Mouse (Mus musculus) intestine, embryonic 16.5 days (tissue): ENCODE data around the gene Pak1. TPM values are rescaled to one million over a fixed set of nuclear protein-coding genes. Genes with fewer than 3 reads are reported as not detected.

Source experiments
- ATAC-seq: fragments of 200-750 bp; cut with Nextera tagmentation; 2 replicates; pipeline ENCODE4 v1.8.0; 2017; ENCODE audit warnings: moderate TSS enrichment, moderate library complexity
- H3K27ac ChIP-seq: fragments of 300-500 bp; sonication (generic); 2 replicates; pipeline ENCODE4 v1.5.1; 2014; ENCODE audit warnings: mild to moderate bottlenecking, low read length
- H3K27me3 ChIP-seq: fragments of 300-500 bp; sonication (generic); replicated peaks from 2 replicates; pipeline ENCODE4 v1.6.1; 2014; ENCODE audit warnings: low read length, control low read depth, mixed read lengths; ENCODE audit not compliant: control insufficient read depth, insufficient read depth
- H3K36me3 ChIP-seq: fragments of 300-500 bp; sonication (generic); 2 replicates; pipeline ENCODE4 v1.6.1; 2014; ENCODE audit warnings: low read length, control low read depth; ENCODE audit not compliant: control insufficient read depth, insufficient read depth
- H3K4me1 ChIP-seq: fragments of 300-500 bp; sonication (generic); 2 replicates; pipeline ENCODE4 v1.6.1; 2014; ENCODE audit warnings: low read length, control low read depth, mixed read lengths; ENCODE audit not compliant: control insufficient read depth, insufficient read depth
- H3K4me2 ChIP-seq: fragments of 300-500 bp; sonication (generic); 2 replicates; pipeline ENCODE4 v1.6.1; 2014; ENCODE audit warnings: low read depth, low read length, control low read depth
- H3K4me3 ChIP-seq: fragments of 300-500 bp; sonication (generic); 2 replicates; pipeline ENCODE4 v1.5.1; 2014; ENCODE audit warnings: mild to moderate bottlenecking, low read length
- H3K9ac ChIP-seq: fragments of 300-500 bp; sonication (generic); 2 replicates; pipeline ENCODE4 v1.6.1; 2014; ENCODE audit warnings: low read depth, low read length
- H3K9me3 ChIP-seq: fragments of 300-500 bp; sonication (generic); 2 replicates; pipeline ENCODE4 v1.6.1; 2016; ENCODE audit warnings: low read length, control low read depth; ENCODE audit not compliant: control insufficient read depth
- WGBS: fragments of 180-500 bp; shearing (Covaris S2); extraction: QIAGEN DNeasy Blood & Tissue Kit; methylation state at CpG from one replicate; pipeline ENCODE4 v1.1.7; 2014; 5-methylcytosine and 5-hydroxymethylcytosine counted together
- polyA plus RNA-seq: library from polyadenylated mRNA; unstranded; fragments of >200 nt; fragmentation: Nextera tagmentation; extraction: Ambion mirVana; gene quantifications from 2 replicates; pipeline ENCODE4 v1.2.1, GENCODE M21; 2015

Pak1 gene
- polyA plus RNA-seq, 1 experiment from 2014 or later: 35.8 TPM

- H3K9ac ChIP-seq: no peak overlapping the region
- no peak for ATAC-seq
- no peaks in the 10 kb centered on the region for H3K9me3 ChIP-seq
- no peaks in the 10 kb centered on the region for H3K27me3 ChIP-seq
- no peak overlapping the region for H3K4me3 ChIP-seq
- H3K36me3 ChIP-seq: no peaks in the 10 kb centered on the region
- no peak overlapping the region for H3K4me2 ChIP-seq
- H3K27ac ChIP-seq: no peak overlapping the region
- 40% methylated on average over 3 of the region's 3 CpGs for WGBS
- H3K4me1 ChIP-seq: no peaks in the 10 kb centered on the region
These were observed 13.0 kb upstream of the Pak1 start for GRCm38 (mm10) chr7:97775380-97775779.

- Histone ChIP-seq H3K36me3 (no peaks in the 10 kb centered on the region), H3K27ac (no peak overlapping the region), H3K4me3 (no peak overlapping the region), H3K4me1 (no peaks in the 10 kb centered on the region), H3K9ac (no peak overlapping the region), H3K4me2 (no peak overlapping the region), H3K27me3 (no peaks in the 10 kb centered on the region), H3K9me3 (no peaks in the 10 kb centered on the region)
- WGBS: 49% methylated on average over 2 of the region's 2 CpGs
- ATAC-seq: no peak
These were observed 12.4 kb upstream of the Pak1 start for GRCm38 (mm10) chr7:97775923-97776322.

- 80% methylated on average over 4 of the region's 4 CpGs for WGBS
- no peaks in the 10 kb centered on the region for H3K27me3 ChIP-seq
- no peaks in the 10 kb centered on the region for H3K9me3 ChIP-seq
- H3K4me1 ChIP-seq: no peaks in the 10 kb centered on the region
- H3K4me2 ChIP-seq: no peak overlapping the region
- no peak overlapping the region for H3K27ac ChIP-seq
- no peak for ATAC-seq
- H3K9ac ChIP-seq: no peak overlapping the region
- H3K4me3 ChIP-seq: no peak overlapping the region
- H3K36me3 ChIP-seq: no peaks in the 10 kb centered on the region
These were observed 11.2 kb upstream of the Pak1 start for GRCm38 (mm10) chr7:97777191-97777590.

- H3K4me2 ChIP-seq: no peak overlapping the region
- ATAC-seq: peak; percentile 69
- no peaks in the 10 kb centered on the region for H3K27me3 ChIP-seq
- H3K36me3 ChIP-seq: no peaks in the 10 kb centered on the region
- WGBS: 76% methylated on average over 1 of the region's 1 CpGs
- H3K9ac ChIP-seq: no peak overlapping the region
- no peaks in the 10 kb centered on the region for H3K4me1 ChIP-seq
- no peaks in the 10 kb centered on the region for H3K9me3 ChIP-seq
- H3K27ac ChIP-seq: no peak overlapping the region
- no peak overlapping the region for H3K4me3 ChIP-seq
These were observed 8.1 kb upstream of the Pak1 start for GRCm38 (mm10) chr7:97780222-97780621.

GRCm38 (mm10) chr7:97780815-97781214 lies 7.5 kb upstream of the Pak1 start:
- H3K4me2 ChIP-seq: no peak overlapping the region
- H3K4me1 ChIP-seq: no peaks in the 10 kb centered on the region
- H3K4me3 ChIP-seq: no peak overlapping the region
- no peak overlapping the region for H3K27ac ChIP-seq
- H3K36me3 ChIP-seq: no peaks in the 10 kb centered on the region
- 50% methylated on average over 1 of the region's 1 CpGs for whole genome bisulfite sequencing
- H3K27me3 ChIP-seq: no peaks in the 10 kb centered on the region
- no peak overlapping the region for H3K9ac ChIP-seq
- ATAC-seq: peak; percentile 69
- H3K9me3 ChIP-seq: no peaks in the 10 kb centered on the region

- no peaks in the 10 kb centered on the region for H3K4me1 ChIP-seq
- no peak overlapping the region for H3K4me2 ChIP-seq
- no peaks in the 10 kb centered on the region for H3K27me3 ChIP-seq
- no peaks in the 10 kb centered on the region for H3K36me3 ChIP-seq
- H3K9me3 ChIP-seq: no peaks in the 10 kb centered on the region
- 64% methylated on average over 8 of the region's 8 CpGs for whole genome bisulfite sequencing
- no peak overlapping the region for H3K9ac ChIP-seq
- no peak overlapping the region for H3K27ac ChIP-seq
- H3K4me3 ChIP-seq: no peak overlapping the region
- no peak for ATAC-seq
These were observed 6.8 kb upstream of the Pak1 start for GRCm38 (mm10) chr7:97781496-97781895.

GRCm38 (mm10) chr7:97783523-97783922 lies 4.8 kb upstream of the Pak1 start:
- WGBS: 65% methylated on average over 5 of the region's 5 CpGs
- no peak overlapping the region for H3K9ac ChIP-seq
- H3K4me3 ChIP-seq: no peak overlapping the region
- peaks cover 8% of the 10 kb centered on the region; the same call in 1 of the 2 replicates for H3K4me1 ChIP-seq
- ATAC-seq: no peak
- H3K4me2 ChIP-seq: no peak overlapping the region
- no peaks in the 10 kb centered on the region for H3K36me3 ChIP-seq
- H3K9me3 ChIP-seq: no peaks in the 10 kb centered on the region
- H3K27me3 ChIP-seq: no peaks in the 10 kb centered on the region
- H3K27ac ChIP-seq: no peak overlapping the region

GRCm38 (mm10) chr7:97788669-97789483 lies 535 bp downstream of the Pak1 start:
- ATAC-seq: peak; percentile 80
- no peaks in the 10 kb centered on the region for H3K36me3 ChIP-seq
- H3K27me3 ChIP-seq: no peaks in the 10 kb centered on the region
- peaks cover 19% of the 10 kb centered on the region; the same call in 1 of the 2 replicates for H3K4me1 ChIP-seq
- no peaks in the 10 kb centered on the region for H3K9me3 ChIP-seq
- H3K4me2 ChIP-seq: peak overlapping the region; percentile 95
- H3K27ac ChIP-seq: peak overlapping the region; percentile 90
- WGBS: under 1% methylated on average over 74 of the region's 84 CpGs
- peak overlapping the region; percentile 88 for H3K9ac ChIP-seq
- H3K4me3 ChIP-seq: peak overlapping the region; percentile 84

- Histone ChIP-seq H3K4me3 (peak overlapping the region; percentile 28; the same call in 1 of the 2 replicates), H3K27me3 (no peaks in the 10 kb centered on the region), H3K27ac (peak overlapping the region; percentile 60), H3K36me3 (no peaks in the 10 kb centered on the region), H3K4me1 (peaks cover 21% of the 10 kb centered on the region; the same call in 1 of the 2 replicates), H3K9ac (no peak overlapping the region), H3K9me3 (no peaks in the 10 kb centered on the region), H3K4me2 (peak overlapping the region; percentile 47)
- peak; percentile 72 for ATAC-seq
- 28% methylated on average over 2 of the region's 2 CpGs for WGBS
These were observed 1.9 kb downstream of the Pak1 start for GRCm38 (mm10) chr7:97790272-97790671.
